Comparison of ENCODE assay signal across 8 mouse cellular contexts in the genomic region with DNA sequence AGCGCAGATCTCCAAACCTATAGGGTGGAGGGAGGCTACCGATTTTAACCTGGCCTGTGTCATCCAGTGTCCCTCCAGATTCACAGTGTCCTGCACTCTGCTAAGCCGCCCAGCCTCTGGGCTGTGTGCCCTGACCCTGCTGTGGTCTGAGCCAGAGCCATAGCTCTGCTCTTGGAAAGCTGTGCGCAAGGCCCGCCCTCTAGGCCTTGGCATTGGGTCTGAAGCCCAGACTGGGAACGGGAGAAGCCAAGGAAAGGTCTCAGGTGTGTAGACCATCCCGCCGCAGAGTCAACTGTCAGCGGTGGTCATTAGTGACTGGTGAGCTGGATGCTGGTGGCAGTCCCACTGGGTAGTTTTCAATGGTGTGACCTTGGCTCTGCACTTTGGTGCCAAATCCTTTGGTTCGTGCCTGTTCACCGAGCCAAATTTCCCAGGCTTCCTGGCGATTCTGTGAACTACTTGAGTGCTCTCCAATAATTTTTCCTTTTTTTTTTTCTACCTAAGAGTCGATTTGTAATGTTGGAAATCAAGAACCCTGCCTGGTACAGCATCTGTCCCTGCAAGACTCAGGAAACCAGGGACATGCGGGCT. TPM values are rescaled to one million over a fixed set of nuclear protein-coding genes. Genes with fewer than 3 reads are reported as not detected.
DNase-seq lines count a peak whose midpoint lies in the region; ATAC-seq lines count a peak whose summit lies in the region.

No protein-coding gene starts in this region.

- peak; percentile 49; the same call in 1 of the 2 replicates for ATAC-seq in hindbrain, embryonic 13.5 days (ENCODE audit: low FRiP score)
- no peak for ATAC-seq in erythroblast, adult 5-6 weeks (replicated peaks; ENCODE audit: low FRiP score, poor library complexity, severe bottlenecking)

- peaks cover 28% of the 10 kb centered on the region for H3K4me1 ChIP-seq in hindbrain, embryonic 13.5 days (replicated peaks)

- no peaks in the 10 kb centered on the region for H3K9me3 ChIP-seq in hindbrain, embryonic 13.5 days

- H3K36me3 ChIP-seq in hindbrain, embryonic 13.5 days: no peaks in the 10 kb centered on the region

- H3K4me3 ChIP-seq in hindbrain, embryonic 13.5 days: no peak overlapping the region

- peak; percentile 5 for DNase-seq in kidney, adult 18-20 months
- no peak for DNase-seq in kidney, postnatal 25 days
- peak; percentile 77 for DNase-seq in cerebellum, adult 9-11 months
- DNase-seq in gastrocnemius, adult 8-10 months (ENCODE audit: low spot score in 2 of 2): peak; percentile 25 to 31
- peak; percentile 46 for DNase-seq in lung, postnatal 10 days
- DNase-seq in testis, postnatal 10 days (ENCODE audit: low spot score): peak; percentile 56

- H3K27me3 ChIP-seq in hindbrain, embryonic 13.5 days: no peaks in the 10 kb centered on the region

- H3K27ac ChIP-seq in hindbrain, embryonic 13.5 days: peak overlapping the region; percentile 58

- WGBS in hindbrain, embryonic 13.5 days: 45% methylated on average over 14 of the region's 14 CpGs

- H3K9ac ChIP-seq in hindbrain, embryonic 13.5 days: 0 out of 2 replicates have a peak overlapping the region, but pooled peaks have one; percentile 8

- peak overlapping the region; percentile 20; the same call in 1 of the 2 replicates for H3K4me2 ChIP-seq in hindbrain, embryonic 13.5 days

RNA-seq across cellular contexts. Expression of a gene that starts 52.0 kb away (rescaled TPM):
- total RNA-seq in gastrocnemius, adult 8-10 months (2022): 1 to 10 TPM; 4.5 to 6.3 (median 5.4) TPM
- polyA plus RNA-seq in hindbrain, embryonic 13.5 days (2015; fragmentation: Nextera tagmentation; extraction: Ambion mirVana): 2.1 and 2.4 TPM in 2 replicates
- total RNA-seq in erythroblast, adult 5-6 weeks (2015; ENCODE audit: low replicate concordance): 6.3 TPM in 1 of 2 replicates, not detected in the other
- total RNA-seq in erythroblast, adult 5-6 weeks (2017; ENCODE audit: low replicate concordance): 0.09 TPM in 1 of 2 replicates, not detected in the other

Comparison
In these comparisons a context has a peak if more than half of its experiments do, and no peak if none do; other contexts are left out.
1. DNase-seq: peak in kidney, adult 18-20 months (single experiment), cerebellum, adult 9-11 months (single experiment), gastrocnemius, adult 8-10 months (2 of 2), lung, postnatal 10 days (single experiment) and testis, postnatal 10 days (single experiment); none in kidney, postnatal 25 days (0 of 2).